In the genomic region with DNA sequence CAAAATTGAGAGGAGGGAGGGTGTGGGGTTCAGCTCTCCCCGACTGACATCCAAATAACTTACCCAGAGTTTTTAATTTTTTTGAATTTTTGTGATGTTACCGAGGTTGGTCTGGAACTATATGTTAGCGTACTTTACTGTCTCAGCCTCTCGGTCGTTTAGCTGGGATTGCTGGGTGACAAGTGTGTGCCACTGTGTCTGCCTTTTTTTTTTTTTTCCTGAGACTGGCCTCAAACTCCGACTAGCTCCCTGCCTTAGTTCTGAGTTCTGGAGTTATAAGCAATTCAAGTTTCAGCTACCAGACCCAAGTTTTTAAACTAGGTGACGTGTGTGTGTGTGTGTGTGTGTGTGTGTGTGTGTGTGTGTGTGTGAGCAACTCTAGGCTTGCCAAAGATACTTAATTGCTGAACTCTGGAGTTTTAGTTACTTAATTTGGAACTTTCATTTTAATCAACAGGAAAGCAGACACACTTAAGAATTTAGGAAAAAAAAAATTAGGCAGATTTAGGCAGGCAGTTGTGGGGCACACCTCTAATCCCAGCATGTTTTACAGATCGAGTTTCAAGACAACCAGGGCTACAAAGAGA, we compare ENCODE assay signal across 10 mouse cellular contexts. TPM values are rescaled to one million over a fixed set of nuclear protein-coding genes. Genes with fewer than 3 reads are reported as not detected.
DNase-seq lines count a peak whose midpoint lies in the region; ATAC-seq lines count a peak whose summit lies in the region.
"Had no signal": no experiment of that assay in that cellular context is flagged by ENCODE, and none has a peak within 500 bp of the region (broad histone marks: within the 10 kb centered on the region; RNA-seq: fewer than 3 reads in every experiment).

No protein-coding gene starts in this region.

- H3K4me2 ChIP-seq in forebrain, embryonic 13.5 days = peak overlapping the region; percentile 70
- peak overlapping the region; percentile 70 for H3K4me2 ChIP-seq in liver, embryonic 15.5 days

- H3K9ac ChIP-seq in forebrain, embryonic 13.5 days = peak overlapping the region; percentile 83
- peak overlapping the region; percentile 98 for H3K9ac ChIP-seq in liver, embryonic 15.5 days

- 25% methylated on average over 8 of the region's 8 CpGs for WGBS in heart, embryonic 10.5 days
- WGBS in forebrain, embryonic 13.5 days = 26% methylated on average over 8 of the region's 8 CpGs
- 9% methylated on average over 8 of the region's 8 CpGs for WGBS in liver, embryonic 15.5 days (ENCODE audit: insufficient replicate concordance)

- H3K36me3 ChIP-seq in heart, embryonic 10.5 days = 0 out of 2 replicates have a peak, but pooled peaks cover 3% of the 10 kb centered on the region
- no peaks in the 10 kb centered on the region for H3K36me3 ChIP-seq in forebrain, embryonic 13.5 days (ENCODE audit: poor library complexity, severe bottlenecking)
- H3K36me3 ChIP-seq in liver, embryonic 15.5 days (replicated peaks) = peaks cover 38% of the 10 kb centered on the region

- ATAC-seq in forebrain, embryonic 13.5 days = no peak
- no peak for ATAC-seq in liver, embryonic 15.5 days (ENCODE audit: insufficient read depth)
- no peak for ATAC-seq in frontal cortex, adult (ENCODE audit: low TSS enrichment)
- ATAC-seq: Patski had no signal

- no peaks in the 10 kb centered on the region for H3K9me3 ChIP-seq in heart, embryonic 10.5 days
- H3K9me3 ChIP-seq in forebrain, embryonic 13.5 days (replicated peaks) = no peaks in the 10 kb centered on the region
- no peaks in the 10 kb centered on the region for H3K9me3 ChIP-seq in liver, embryonic 15.5 days (replicated peaks)

- peak overlapping the region; percentile 98 for H3K4me3 ChIP-seq in heart, embryonic 10.5 days
- H3K4me3 ChIP-seq in forebrain, embryonic 13.5 days = peak overlapping the region; percentile 85
- peak overlapping the region; percentile 99 for H3K4me3 ChIP-seq in liver, embryonic 15.5 days (replicated peaks)

- H3K4me1 ChIP-seq in heart, embryonic 10.5 days = peaks cover 10% of the 10 kb centered on the region
- H3K4me1 ChIP-seq in forebrain, embryonic 13.5 days = peaks cover 39% of the 10 kb centered on the region
- peaks cover 52% of the 10 kb centered on the region for H3K4me1 ChIP-seq in liver, embryonic 15.5 days (replicated peaks)

- peak overlapping the region; percentile 98; the same call in 1 of the 2 replicates for H3K27ac ChIP-seq in heart, embryonic 10.5 days
- H3K27ac ChIP-seq in forebrain, embryonic 13.5 days = no peak overlapping the region
- H3K27ac ChIP-seq in liver, embryonic 15.5 days (replicated peaks) = peak overlapping the region; percentile 96; the same call in 1 of the 2 replicates

- no peak for DNase-seq in heart, embryonic 10.5 days (ENCODE audit: low spot score)
- DNase-seq in heart, adult 18-20 months = no peak
- peak; percentile 51 for DNase-seq in CD4-positive helper T cell, adult 2 months (ENCODE audit: low read depth, low spot score)
- no peak for DNase-seq in adrenal gland, adult 8-10 months
- DNase-seq in cerebellum, adult 18-20 months = no peak
- DNase-seq: gastrocnemius, postnatal 25 days had no signal

- H3K27me3 ChIP-seq in heart, embryonic 10.5 days (ENCODE audit: insufficient read depth, poor library complexity, severe bottlenecking) = no peaks in the 10 kb centered on the region
- H3K27me3 ChIP-seq in forebrain, embryonic 13.5 days = no peaks in the 10 kb centered on the region
- no peaks in the 10 kb centered on the region for H3K27me3 ChIP-seq in liver, embryonic 15.5 days
- H3K27me3 ChIP-seq: Patski had no signal

RNA-seq across cellular contexts. Expression of a gene that starts 1.3 kb away (rescaled TPM):
- polyA plus RNA-seq in heart, embryonic 10.5 days (2016; fragmentation: Nextera tagmentation; extraction: Ambion mirVana) = 54.7 and 56.8 TPM in 2 replicates
- total RNA-seq in heart, adult 18-20 months (2021) = under 1 TPM; 0.40 to 0.49 TPM
- polyA plus RNA-seq in forebrain, embryonic 13.5 days (2015; fragmentation: Nextera tagmentation; extraction: Ambion mirVana) = 69.1 and 69.6 TPM in 2 replicates
- polyA plus RNA-seq in liver, embryonic 15.5 days (2015; fragmentation: Nextera tagmentation; extraction: Ambion mirVana) = 53.0 and 53.3 TPM in 2 replicates
- total RNA-seq in adrenal gland, adult 8-10 months (2022) = 1 to 10 TPM in 3 of 4 experiments, under 1 TPM in 1; 0.99 to 1.3 (median 1.1) TPM

RNA-seq across cellular contexts. Expression of a gene that starts 39.8 kb away (rescaled TPM):
- 49.9 and 63.3 TPM in 2 replicates for polyA plus RNA-seq in heart, embryonic 10.5 days (2016; fragmentation: Nextera tagmentation; extraction: Ambion mirVana)
- total RNA-seq in heart, adult 18-20 months (2021) = 10 to 100 TPM; 59.2 to 97.0 TPM
- 36.8 and 45.1 TPM in 2 replicates for polyA plus RNA-seq in forebrain, embryonic 13.5 days (2015; fragmentation: Nextera tagmentation; extraction: Ambion mirVana)
- 23.3 and 25.8 TPM in 2 replicates for polyA plus RNA-seq in liver, embryonic 15.5 days (2015; fragmentation: Nextera tagmentation; extraction: Ambion mirVana)
- 100 to 1,000 TPM in 1 of 4 experiments, 10 to 100 TPM in 3; 81.5 to 153 (median 83.3) TPM for total RNA-seq in adrenal gland, adult 8-10 months (2022)

RNA-seq across cellular contexts. Expression of a gene that starts 57.1 kb away (rescaled TPM):
- 10.6 and 26.5 TPM in 2 replicates for polyA plus RNA-seq in heart, embryonic 10.5 days (2016; fragmentation: Nextera tagmentation; extraction: Ambion mirVana)
- total RNA-seq in heart, adult 18-20 months (2021) = 1 to 10 TPM; 1.8 to 2.4 TPM
- polyA plus RNA-seq in forebrain, embryonic 13.5 days (2015; fragmentation: Nextera tagmentation; extraction: Ambion mirVana) = 3.4 and 5.7 TPM in 2 replicates
- polyA plus RNA-seq in liver, embryonic 15.5 days (2015; fragmentation: Nextera tagmentation; extraction: Ambion mirVana) = 28.5 and 30.3 TPM in 2 replicates
- total RNA-seq in adrenal gland, adult 8-10 months (2022) = 100 to 1,000 TPM in 2 of 4 experiments, 10 to 100 TPM in 2; 23.6 to 283 (median 97.2) TPM
